Mouse (Mus musculus): ENCODE measurements at regions not wholly inside any gene's neighbourhood (a gene's known extent, or its start where the extent isn't known, plus 50 kb on each side); places are given as distances from the start of the nearest gene placed in this dataset.

GRCm38 (mm10) chr13:102578811-102579210, 114.5 kb upstream of the Cd180 start:
- ATAC-seq (ENCODE audit: extremely low read depth, insufficient number of reproducible peaks, low FRiP score, poor library complexity, severe bottlenecking) = no peak

DNA sequence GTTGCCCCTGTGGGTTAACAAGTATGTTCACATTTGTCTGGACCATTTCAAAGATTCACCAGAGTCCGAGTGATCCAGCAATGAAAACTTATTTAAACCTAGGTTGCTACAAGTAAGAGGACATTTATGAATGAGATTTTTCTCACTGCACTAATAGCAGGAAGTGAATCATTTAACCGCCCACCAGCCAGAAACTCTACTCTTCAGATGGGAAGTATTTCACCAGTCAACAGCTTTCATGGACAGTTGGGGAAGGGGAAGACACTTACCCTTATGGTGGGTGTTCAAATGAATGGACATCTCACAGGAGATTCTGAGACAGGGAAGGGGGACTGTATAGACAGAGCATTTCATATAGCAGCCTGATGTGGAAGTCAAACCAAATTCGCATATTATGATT, 113.7 kb upstream of the Cd180 start:
- no peak for ATAC-seq (ENCODE audit: extremely low read depth, insufficient number of reproducible peaks, low FRiP score, poor library complexity, severe bottlenecking)

DNA sequence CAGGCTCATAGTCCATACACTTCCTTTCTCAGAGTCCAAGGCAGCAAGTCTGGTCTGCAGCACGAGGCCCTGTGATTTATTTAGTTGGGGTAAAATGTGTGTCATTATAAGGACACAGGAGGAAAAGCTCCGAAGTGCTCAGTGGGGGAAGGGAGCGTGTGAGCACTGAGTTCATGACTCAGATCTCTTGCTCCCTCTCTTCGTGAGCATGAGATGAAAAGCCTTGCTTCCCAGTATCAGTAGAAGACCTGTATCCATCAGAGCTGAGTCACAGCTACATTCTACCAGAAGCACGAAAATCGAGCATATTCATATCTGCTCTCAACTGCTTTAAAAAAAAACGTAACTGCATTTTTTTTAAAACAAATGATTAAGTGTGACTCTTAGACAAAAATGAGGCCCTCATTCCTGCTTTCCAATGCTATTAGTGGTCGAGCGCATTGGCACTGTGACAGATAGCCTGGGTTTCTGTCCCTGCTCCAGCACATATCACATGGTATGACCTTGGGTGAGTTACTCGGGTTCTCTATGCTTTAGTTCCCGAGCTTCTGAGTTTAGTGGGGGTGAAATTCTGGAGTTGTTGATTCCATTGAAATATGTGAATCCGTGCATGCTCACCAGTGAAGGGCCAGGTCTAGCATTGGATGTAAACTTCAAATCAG, 109.2 kb upstream of the Cd180 start:
- no peak for ATAC-seq (ENCODE audit: extremely low read depth, insufficient number of reproducible peaks, low FRiP score, poor library complexity, severe bottlenecking)

GRCm38 (mm10) chr13:102586215-102586614, 107.1 kb upstream of the Cd180 start:
- no peak for ATAC-seq (ENCODE audit: extremely low read depth, insufficient number of reproducible peaks, low FRiP score, poor library complexity, severe bottlenecking)

DNA sequence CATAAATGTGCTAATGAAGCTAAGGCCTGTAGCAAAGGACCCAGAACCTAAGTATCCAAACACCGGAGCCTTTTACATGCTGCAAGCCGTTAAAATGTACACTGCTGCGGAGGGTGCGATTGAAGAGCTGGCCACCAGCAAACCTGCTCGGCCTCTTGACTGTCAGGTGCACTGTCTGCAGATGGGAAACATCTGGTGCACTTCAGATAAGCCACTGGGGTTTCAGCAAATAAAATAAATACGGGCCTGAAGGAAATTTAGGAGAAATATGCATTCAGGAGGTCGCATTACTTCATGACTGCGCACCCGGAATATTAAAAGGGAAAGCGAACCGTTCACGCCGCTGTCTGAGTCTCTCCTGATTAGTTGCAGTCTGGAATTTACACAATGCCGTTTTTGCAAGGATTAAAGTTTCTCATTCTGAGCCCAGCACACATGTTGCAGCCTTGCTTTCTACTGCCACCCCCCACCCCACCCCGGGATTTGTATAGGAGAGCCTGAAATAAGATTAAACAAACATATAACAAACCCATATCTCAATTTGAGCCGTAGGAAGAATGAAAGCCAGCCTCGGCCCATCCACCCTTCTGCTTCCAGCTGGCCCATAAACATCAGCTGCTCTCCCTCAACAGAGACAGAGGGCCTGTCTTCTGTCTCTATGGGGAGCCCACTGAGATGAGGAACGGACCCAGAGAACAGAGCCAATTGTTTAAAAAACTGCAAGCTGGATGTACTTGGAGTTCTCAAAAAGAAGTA, 103.5 kb upstream of the Cd180 start:
- ATAC-seq (ENCODE audit: extremely low read depth, insufficient number of reproducible peaks, low FRiP score, poor library complexity, severe bottlenecking) = no peak

- no peak for ATAC-seq (ENCODE audit: extremely low read depth, insufficient number of reproducible peaks, low FRiP score, poor library complexity, severe bottlenecking)
Measured at GRCm38 (mm10) chr13:102591803-102592537, 101.4 kb upstream of the Cd180 start.

DNA sequence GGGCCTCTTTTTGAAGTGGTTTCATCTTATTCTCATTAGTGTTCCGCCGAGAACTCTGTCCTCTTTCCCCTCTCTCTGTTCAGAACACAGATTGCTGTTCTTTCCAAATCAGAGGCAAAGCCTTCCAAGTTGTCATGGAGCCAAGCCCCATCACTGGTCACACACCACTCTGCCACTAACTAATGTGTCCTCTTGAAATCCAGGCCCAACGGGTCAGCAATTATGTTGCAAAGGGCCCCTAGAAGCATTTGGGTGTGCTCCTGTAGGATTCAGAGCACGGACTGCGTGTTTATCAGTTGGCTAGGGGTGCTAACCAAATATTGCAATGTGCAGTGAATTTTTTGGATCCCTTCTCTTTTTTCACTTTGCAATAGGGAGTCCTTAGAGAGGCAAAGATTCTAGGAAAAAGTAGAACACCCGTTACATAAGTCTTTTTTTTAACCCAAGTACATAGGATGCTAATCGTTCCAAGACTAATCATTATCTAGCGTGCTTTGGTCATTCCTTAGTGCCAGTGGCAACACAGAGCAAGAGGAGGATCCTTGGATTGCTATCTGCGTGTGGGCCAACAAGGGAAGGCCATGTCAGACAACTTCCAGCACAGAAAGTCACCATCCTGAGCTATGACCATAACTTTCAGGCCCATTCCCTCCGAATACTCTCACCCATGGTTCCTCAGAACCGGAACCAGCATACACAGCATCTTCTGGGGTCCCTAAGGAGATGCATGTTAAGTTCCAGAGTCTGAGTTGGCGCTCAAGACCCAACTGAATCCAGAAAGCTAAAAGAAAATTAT, 99.8 kb upstream of the Cd180 start:
- ATAC-seq (ENCODE audit: extremely low read depth, insufficient number of reproducible peaks, low FRiP score, poor library complexity, severe bottlenecking) = no peak

DNA sequence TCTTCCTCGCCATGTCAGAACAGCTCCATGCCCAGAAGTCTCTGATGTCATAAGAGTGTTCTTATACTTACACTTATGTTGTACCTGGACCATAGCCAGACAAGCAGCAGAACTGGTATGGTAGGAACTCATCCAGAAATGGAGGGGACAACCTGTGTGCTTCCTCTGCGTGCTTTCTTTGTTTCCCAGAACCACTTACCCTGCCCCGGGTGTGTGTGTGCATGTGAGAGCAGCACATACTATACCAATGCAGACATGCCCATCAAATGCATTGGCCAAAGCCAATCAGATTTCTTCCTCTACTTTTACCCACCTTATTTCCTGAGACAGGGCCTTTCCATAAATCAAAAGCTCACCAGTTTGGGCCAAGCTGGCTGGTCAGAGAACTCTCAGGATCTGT, 99.2 kb upstream of the Cd180 start:
- ATAC-seq (ENCODE audit: extremely low read depth, insufficient number of reproducible peaks, low FRiP score, poor library complexity, severe bottlenecking) = no peak

GRCm38 (mm10) chr13:102595602-102596001, 97.8 kb upstream of the Cd180 start:
- ATAC-seq (ENCODE audit: extremely low read depth, insufficient number of reproducible peaks, low FRiP score, poor library complexity, severe bottlenecking) = no peak

DNA sequence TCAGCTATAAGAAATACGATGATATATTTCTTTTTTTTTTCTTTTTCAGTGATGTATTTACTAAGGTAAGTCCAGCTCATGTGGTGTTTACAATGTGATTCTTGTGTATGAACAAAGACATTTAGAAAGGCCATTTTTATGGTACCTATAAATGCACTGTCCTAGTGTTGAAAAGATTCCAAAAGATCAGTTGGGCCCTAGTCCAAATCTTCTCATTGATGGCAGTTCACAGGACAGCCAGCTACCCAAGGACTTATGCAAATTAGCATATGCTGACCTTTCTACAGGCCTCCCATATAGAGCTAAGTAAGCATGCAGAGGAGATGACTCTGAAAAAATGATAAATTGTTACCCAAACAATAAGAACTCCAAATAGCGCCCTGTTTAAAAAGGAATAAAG, 97.3 kb upstream of the Cd180 start:
- no peak for ATAC-seq (ENCODE audit: extremely low read depth, insufficient number of reproducible peaks, low FRiP score, poor library complexity, severe bottlenecking)

DNA sequence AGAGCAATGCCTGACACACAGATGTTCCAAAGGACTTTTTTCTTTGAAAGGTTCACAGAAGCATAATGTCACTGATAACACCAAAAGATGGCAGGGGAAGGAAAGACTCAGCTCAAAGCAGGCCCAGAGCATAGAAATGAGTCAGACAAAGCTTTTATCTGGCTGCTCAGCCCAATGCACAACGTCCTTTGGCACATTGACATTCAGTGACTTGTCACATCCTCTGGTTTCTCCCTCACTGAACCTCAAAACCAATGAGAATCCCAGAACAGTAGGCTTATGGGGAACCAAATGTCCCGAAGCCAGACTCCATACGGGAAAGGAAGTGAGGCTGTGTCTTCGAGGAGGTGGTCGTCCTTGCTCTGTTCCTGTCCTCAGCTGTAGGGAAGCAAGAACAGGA, 95.2 kb upstream of the Cd180 start:
- ATAC-seq (ENCODE audit: extremely low read depth, insufficient number of reproducible peaks, low FRiP score, poor library complexity, severe bottlenecking) = no peak

DNA sequence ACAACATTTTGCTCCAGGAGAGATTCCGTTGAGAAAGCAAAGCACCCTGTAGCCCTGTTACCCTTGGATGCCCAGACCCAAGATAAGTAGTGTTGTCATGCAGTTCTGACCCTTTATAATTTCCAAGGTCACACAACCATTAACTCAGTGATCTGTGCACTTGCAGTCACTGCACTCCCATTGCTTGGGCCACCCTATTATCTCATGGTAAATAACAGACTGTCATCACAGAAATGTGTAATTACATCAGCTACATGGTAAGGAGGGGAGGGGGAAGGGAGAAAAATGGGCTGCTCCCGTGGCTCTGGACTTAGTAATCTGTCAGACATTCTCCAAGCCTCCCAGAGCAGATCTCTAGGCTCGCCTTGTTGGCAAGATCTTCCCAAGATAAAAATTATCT, 93.8 kb upstream of the Cd180 start:
- no peak for ATAC-seq (ENCODE audit: extremely low read depth, insufficient number of reproducible peaks, low FRiP score, poor library complexity, severe bottlenecking)

DNA sequence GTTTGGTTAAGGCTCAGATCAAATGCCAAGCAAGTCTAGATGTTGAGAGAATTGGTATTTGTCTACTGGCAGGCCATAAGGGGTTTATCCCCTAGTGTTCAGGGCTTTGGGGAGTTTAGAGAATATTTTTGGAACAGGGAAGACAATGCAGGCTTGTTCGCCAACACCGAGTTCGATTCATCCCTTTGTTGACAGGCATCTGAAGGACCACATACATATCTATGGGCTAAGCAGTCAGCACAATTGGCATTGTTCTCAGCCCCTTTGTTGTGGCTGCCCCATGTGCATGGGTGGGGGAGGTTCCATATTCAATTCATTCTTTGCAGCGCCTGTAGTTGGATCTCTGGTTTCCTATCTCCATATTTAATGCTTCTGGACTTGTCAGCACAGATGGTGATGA, 93.3 kb upstream of the Cd180 start:
- ATAC-seq (ENCODE audit: extremely low read depth, insufficient number of reproducible peaks, low FRiP score, poor library complexity, severe bottlenecking) = no peak

DNA sequence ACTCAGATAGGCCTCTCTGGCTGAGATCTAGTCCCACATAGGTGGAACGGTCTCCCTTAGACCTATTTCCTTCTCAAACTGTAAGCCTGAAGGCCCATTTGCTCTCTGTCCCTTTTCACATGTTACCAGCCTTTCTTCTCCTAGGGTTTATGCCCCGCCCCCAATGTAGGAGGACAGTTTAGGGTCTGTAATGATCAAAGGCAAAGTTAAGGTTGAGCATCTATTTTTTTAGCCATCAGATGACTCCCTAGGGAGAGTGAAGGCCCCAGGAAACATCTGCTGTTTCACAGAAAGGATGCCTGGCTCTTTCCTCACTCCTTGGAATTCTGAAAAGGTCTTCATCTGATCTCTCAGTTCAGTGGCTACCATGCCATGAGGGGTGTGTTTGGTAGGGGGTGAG, 68.9 kb upstream of the Cd180 start:
- no peak for ATAC-seq (ENCODE audit: extremely low read depth, insufficient number of reproducible peaks, low FRiP score, poor library complexity, severe bottlenecking)

- no peak for ATAC-seq (ENCODE audit: extremely low read depth, insufficient number of reproducible peaks, low FRiP score, poor library complexity, severe bottlenecking)
Measured at GRCm38 (mm10) chr13:102625171-102625835, 68.1 kb upstream of the Cd180 start.

GRCm38 (mm10) chr13:102625836-102626340, 67.5 kb upstream of the Cd180 start:
- ATAC-seq (ENCODE audit: extremely low read depth, insufficient number of reproducible peaks, low FRiP score, poor library complexity, severe bottlenecking) = no peak

GRCm38 (mm10) chr13:102627786-102628185, 65.6 kb upstream of the Cd180 start:
- ATAC-seq (ENCODE audit: extremely low read depth, insufficient number of reproducible peaks, low FRiP score, poor library complexity, severe bottlenecking) = no peak

- ATAC-seq (ENCODE audit: extremely low read depth, insufficient number of reproducible peaks, low FRiP score, poor library complexity, severe bottlenecking) = no peak
Measured at GRCm38 (mm10) chr13:102629176-102629575, 64.2 kb upstream of the Cd180 start.
